Mouse (Mus musculus): ENCODE results near the gene Slc6a3. TPM values are rescaled to one million over a fixed set of nuclear protein-coding genes. Genes with fewer than 3 reads are reported as not detected.

Slc6a3 gene
- total RNA-seq (2014; fragmentation: Nextera tagmentation) (not detected in 2 replicates), total RNA-seq (2017) (not detected in 2 replicates)

GRCm38 (mm10) chr13:73536403-73536821 is at the start of gene Slc6a3:
Gene Slc6a3, plus strand, starts transcription at chr13:73536747.
- ATAC-seq (replicated peaks; ENCODE audit: low FRiP score, low TSS enrichment, poor library complexity, severe bottlenecking) = peak; percentile 96

- ATAC-seq (replicated peaks; ENCODE audit: low FRiP score, low TSS enrichment, poor library complexity, severe bottlenecking) = no peak
Observed at GRCm38 (mm10) chr13:73488105-73488504, 48.4 kb upstream of the Slc6a3 start.

GRCm38 (mm10) chr13:73488707-73489106 is 47.8 kb upstream of the Slc6a3 start:
- ATAC-seq (replicated peaks; ENCODE audit: low FRiP score, low TSS enrichment, poor library complexity, severe bottlenecking) = no peak

GRCm38 (mm10) chr13:73489986-73490385 is 46.6 kb upstream of the Slc6a3 start:
- ATAC-seq (replicated peaks; ENCODE audit: low FRiP score, low TSS enrichment, poor library complexity, severe bottlenecking) = no peak

- peak; percentile 50 for ATAC-seq (replicated peaks; ENCODE audit: low FRiP score, low TSS enrichment, poor library complexity, severe bottlenecking)
Observed at GRCm38 (mm10) chr13:73490564-73491170, 45.9 kb upstream of the Slc6a3 start.

GRCm38 (mm10) chr13:73493183-73493582 is 43.4 kb upstream of the Slc6a3 start:
- ATAC-seq (replicated peaks; ENCODE audit: low FRiP score, low TSS enrichment, poor library complexity, severe bottlenecking) = no peak

- ATAC-seq (replicated peaks; ENCODE audit: low FRiP score, low TSS enrichment, poor library complexity, severe bottlenecking) = no peak
Observed at GRCm38 (mm10) chr13:73494528-73494927, 42.0 kb upstream of the Slc6a3 start.

- ATAC-seq (replicated peaks; ENCODE audit: low FRiP score, low TSS enrichment, poor library complexity, severe bottlenecking) = no peak
Observed at GRCm38 (mm10) chr13:73496137-73496536, 40.4 kb upstream of the Slc6a3 start.

GRCm38 (mm10) chr13:73499893-73500604 is 36.5 kb upstream of the Slc6a3 start:
- ATAC-seq (replicated peaks; ENCODE audit: low FRiP score, low TSS enrichment, poor library complexity, severe bottlenecking) = peak; percentile 86

GRCm38 (mm10) chr13:73502719-73503118 is 33.8 kb upstream of the Slc6a3 start:
- ATAC-seq (replicated peaks; ENCODE audit: low FRiP score, low TSS enrichment, poor library complexity, severe bottlenecking) = no peak

- ATAC-seq (replicated peaks; ENCODE audit: low FRiP score, low TSS enrichment, poor library complexity, severe bottlenecking) = peak; percentile 79
Observed at GRCm38 (mm10) chr13:73505686-73506467, 30.7 kb upstream of the Slc6a3 start.

GRCm38 (mm10) chr13:73508817-73509550 is 27.6 kb upstream of the Slc6a3 start:
- no peak for ATAC-seq (replicated peaks; ENCODE audit: low FRiP score, low TSS enrichment, poor library complexity, severe bottlenecking)

GRCm38 (mm10) chr13:73509869-73510268 is 26.7 kb upstream of the Slc6a3 start:
- no peak for ATAC-seq (replicated peaks; ENCODE audit: low FRiP score, low TSS enrichment, poor library complexity, severe bottlenecking)

GRCm38 (mm10) chr13:73512776-73513673 is 23.5 kb upstream of the Slc6a3 start:
- peak; percentile 69 for ATAC-seq (replicated peaks; ENCODE audit: low FRiP score, low TSS enrichment, poor library complexity, severe bottlenecking)

GRCm38 (mm10) chr13:73516886-73517285 is 19.7 kb upstream of the Slc6a3 start:
- no peak for ATAC-seq (replicated peaks; ENCODE audit: low FRiP score, low TSS enrichment, poor library complexity, severe bottlenecking)

GRCm38 (mm10) chr13:73533716-73534115 is 2.8 kb upstream of the Slc6a3 start:
- no peak for ATAC-seq (replicated peaks; ENCODE audit: low FRiP score, low TSS enrichment, poor library complexity, severe bottlenecking)

- no peak; the same call in 1 of the 2 replicates for ATAC-seq (replicated peaks; ENCODE audit: low FRiP score, low TSS enrichment, poor library complexity, severe bottlenecking)
Observed at GRCm38 (mm10) chr13:73535287-73535686, 1.3 kb upstream of the Slc6a3 start.

- peak; percentile 7; the same call in 1 of the 2 replicates for ATAC-seq (replicated peaks; ENCODE audit: low FRiP score, low TSS enrichment, poor library complexity, severe bottlenecking)
Observed at GRCm38 (mm10) chr13:73536824-73537223, 277 bp downstream of the Slc6a3 start.

GRCm38 (mm10) chr13:73564201-73564600 is 27.7 kb downstream of the Slc6a3 start:
- ATAC-seq (replicated peaks; ENCODE audit: low FRiP score, low TSS enrichment, poor library complexity, severe bottlenecking) = no peak
